In the genomic region with DNA sequence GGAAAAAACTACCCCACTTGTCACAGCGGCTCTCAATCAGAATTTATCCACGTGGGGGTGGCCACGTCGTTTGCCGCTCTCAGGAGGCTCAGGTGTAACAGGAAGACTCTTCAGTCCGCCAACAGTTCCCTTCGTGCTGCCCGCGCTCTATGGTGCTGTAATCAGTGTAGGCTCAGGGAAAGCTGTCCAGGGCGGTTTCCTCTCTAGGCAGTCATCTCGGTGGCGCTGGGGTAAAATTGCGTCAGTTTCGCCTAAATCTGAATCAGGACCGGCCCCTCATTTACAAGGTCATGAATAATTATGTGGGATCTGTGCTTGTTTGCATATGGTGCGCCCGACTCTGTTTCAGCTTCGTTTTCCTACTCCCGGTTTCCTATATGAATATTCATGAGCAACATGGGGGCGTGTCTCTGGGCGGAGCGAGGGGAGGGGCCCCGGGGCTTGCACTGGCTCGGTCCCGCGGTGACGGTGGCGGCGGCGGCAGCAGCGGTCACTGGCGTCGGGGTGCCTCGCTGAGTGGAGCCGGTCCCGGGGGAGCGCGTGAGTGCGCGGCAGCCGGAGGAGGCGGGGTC, we compare ENCODE assay signal across 7 mouse cellular contexts. TPM values are rescaled to one million over a fixed set of nuclear protein-coding genes. Genes with fewer than 3 reads are reported as not detected.
DNase-seq lines count a peak whose midpoint lies in the region; ATAC-seq lines count a peak whose summit lies in the region.

Tnks1bp1 (plus strand) TSS at position 427 of the 572 bp plus-strand sequence.

- H3K36me3 ChIP-seq in embryonic facial prominence, embryonic 12.5 days, result peaks cover 51% of the 10 kb centered on the region
- H3K36me3 ChIP-seq in limb, embryonic 11.5 days (ENCODE audit: control insufficient read depth, insufficient read depth, low read length), result peaks cover 24% of the 10 kb centered on the region
- H3K36me3 ChIP-seq in midbrain, embryonic 14.5 days (ENCODE audit: control insufficient read depth, insufficient read depth, low read length), result peaks cover 59% of the 10 kb centered on the region

- H3K27ac ChIP-seq in embryonic facial prominence, embryonic 12.5 days, result peak within 1 kb of the TSS; percentile 98
- H3K27ac ChIP-seq in limb, embryonic 11.5 days (replicated peaks; ENCODE audit: low read depth, low read length), result peak within 1 kb of the TSS; percentile 79
- H3K27ac ChIP-seq in midbrain, embryonic 14.5 days (replicated peaks; ENCODE audit: low read depth, low read length), result peak within 1 kb of the TSS; percentile 92

- H3K4me2 ChIP-seq in embryonic facial prominence, embryonic 12.5 days (replicated peaks), result peak within 1 kb of the TSS; percentile 55
- peak within 1 kb of the TSS; percentile 63 for H3K4me2 ChIP-seq in limb, embryonic 11.5 days (ENCODE audit: low read depth, severe bottlenecking)
- H3K4me2 ChIP-seq in midbrain, embryonic 14.5 days (ENCODE audit: low read length), result peak within 1 kb of the TSS; percentile 67

- WGBS in embryonic facial prominence, embryonic 12.5 days, result under 1% methylated on average over 42 of the region's 42 CpGs
- 1% methylated on average over 42 of the region's 42 CpGs for WGBS in limb, embryonic 11.5 days
- WGBS in midbrain, embryonic 14.5 days, result under 1% methylated on average over 42 of the region's 42 CpGs

- H3K9ac ChIP-seq in embryonic facial prominence, embryonic 12.5 days, result peak within 1 kb of the TSS; percentile 83
- peak within 1 kb of the TSS; percentile 70 for H3K9ac ChIP-seq in limb, embryonic 11.5 days (ENCODE audit: low read length)
- H3K9ac ChIP-seq in midbrain, embryonic 14.5 days (replicated peaks; ENCODE audit: low read length), result peak within 1 kb of the TSS; percentile 75

- DNase-seq in adrenal gland, postnatal 25 days, result peak; percentile 98
- peak; percentile 100 for DNase-seq in heart, adult 11 months
- DNase-seq in kidney, adult 18-20 months, result peak; percentile 100
- peak; percentile 93 for DNase-seq in limb, embryonic 11.5 days (ENCODE audit: low spot score)
- DNase-seq in midbrain, embryonic 14.5 days, result peak; percentile 95
- peak; percentile 96 to 99 for DNase-seq in spleen, adult 18-20 months

- H3K4me3 ChIP-seq in embryonic facial prominence, embryonic 12.5 days, result peak within 1 kb of the TSS; percentile 73
- H3K4me3 ChIP-seq in limb, embryonic 11.5 days (ENCODE audit: low read depth, low read length), result peak within 1 kb of the TSS; percentile 79
- H3K4me3 ChIP-seq in midbrain, embryonic 14.5 days (replicated peaks; ENCODE audit: low read depth, low read length), result peak within 1 kb of the TSS; percentile 70

- ATAC-seq in embryonic facial prominence, embryonic 12.5 days (ENCODE audit: insufficient number of reproducible peaks, insufficient read depth, low FRiP score, low TSS enrichment), result peak; percentile 72
- peak; percentile 82 for ATAC-seq in limb, embryonic 11.5 days (ENCODE audit: insufficient number of reproducible peaks, low FRiP score, low TSS enrichment, low read depth)
- peak; percentile 88 for ATAC-seq in midbrain, embryonic 14.5 days (ENCODE audit: low FRiP score, low TSS enrichment)

- no peaks in the 10 kb centered on the region for H3K27me3 ChIP-seq in embryonic facial prominence, embryonic 12.5 days
- H3K27me3 ChIP-seq in limb, embryonic 11.5 days (ENCODE audit: control insufficient read depth, insufficient read depth, low read length), result no peaks in the 10 kb centered on the region
- H3K27me3 ChIP-seq in midbrain, embryonic 14.5 days (ENCODE audit: control insufficient read depth, insufficient read depth, low read length), result no peaks in the 10 kb centered on the region

- peaks cover 33% of the 10 kb centered on the region for H3K4me1 ChIP-seq in embryonic facial prominence, embryonic 12.5 days
- peaks cover 20% of the 10 kb centered on the region for H3K4me1 ChIP-seq in limb, embryonic 11.5 days (ENCODE audit: control insufficient read depth, insufficient read depth, low read length)
- H3K4me1 ChIP-seq in midbrain, embryonic 14.5 days (ENCODE audit: control insufficient read depth, insufficient read depth, low read length), result peaks cover 33% of the 10 kb centered on the region

- no peaks in the 10 kb centered on the region for H3K9me3 ChIP-seq in embryonic facial prominence, embryonic 12.5 days
- no peaks in the 10 kb centered on the region for H3K9me3 ChIP-seq in limb, embryonic 11.5 days (ENCODE audit: control insufficient read depth, low read length)
- H3K9me3 ChIP-seq in midbrain, embryonic 14.5 days (ENCODE audit: control insufficient read depth, low read length), result no peaks in the 10 kb centered on the region

RNA-seq across cellular contexts. Expression of gene Tnks1bp1, which starts in this region (rescaled TPM):
- total RNA-seq in adrenal gland, postnatal 25 days (2021), result 80.1 and 137 TPM in 2 replicates
- 45.3 and 59.2 TPM in 2 replicates for polyA plus RNA-seq in embryonic facial prominence, embryonic 12.5 days (2016; fragmentation: Nextera tagmentation; extraction: Ambion mirVana)
- 6.7 and 7.0 TPM in 2 replicates for polyA plus RNA-seq in limb, embryonic 11.5 days (2014; fragmentation: Nextera tagmentation; extraction: Ambion mirVana)
- polyA plus RNA-seq in midbrain, embryonic 14.5 days (2014; fragmentation: Nextera tagmentation; extraction: Ambion mirVana), result 7.9 and 10.4 TPM in 2 replicates

Comparison
In these comparisons a context has a peak if more than half of its experiments do, and no peak if none do; other contexts are left out.
1. Peak in every context shown above with its lines: DNase-seq, ATAC-seq, H3K4me3 ChIP-seq and H3K27ac ChIP-seq.